Mouse (Mus musculus) cerebellum, postnatal 36 days (tissue): ENCODE measurements around the gene 2610044O15Rik8.
A peak's percentile ranks its signal among the peaks of the same experiment; 100 is the strongest.

Experiments used
- DNase-seq, 2 experiments: peaks; one replicate each; pipeline ENCODE4 v3.0.0; 2021 to 2022; ENCODE audit warnings: mixed read lengths in 2 of 2

The 2610044O15Rik8 gene

GRCm38 (mm10) chr8:129234027-129234733, at the start of gene 2610044O15Rik8:
Gene 2610044O15Rik8, minus strand, starts transcription at chr8:129234406.
- DNase-seq = peak; percentile 81 to 85

GRCm38 (mm10) chr8:129265918-129266317, 31.7 kb upstream of the 2610044O15Rik8 start:
- DNase-seq = no peak

GRCm38 (mm10) chr8:129264296-129264695, 30.1 kb upstream of the 2610044O15Rik8 start:
- no peak for DNase-seq

GRCm38 (mm10) chr8:129263211-129263927, 29.2 kb upstream of the 2610044O15Rik8 start:
- DNase-seq = peak; percentile 68 to 72

GRCm38 (mm10) chr8:129233664-129234026, 561 bp downstream of the 2610044O15Rik8 start:
- no peak for DNase-seq
